Mouse (Mus musculus): ENCODE data around the gene Sipa1l2.
A peak's percentile ranks its signal among the peaks of the same experiment; 100 is the strongest.

Sipa1l2 gene

GRCm38 (mm10) chr8:125391685-125392084 lies 177.9 kb downstream of the Sipa1l2 start:
- no peak for DNase-seq

DNA sequence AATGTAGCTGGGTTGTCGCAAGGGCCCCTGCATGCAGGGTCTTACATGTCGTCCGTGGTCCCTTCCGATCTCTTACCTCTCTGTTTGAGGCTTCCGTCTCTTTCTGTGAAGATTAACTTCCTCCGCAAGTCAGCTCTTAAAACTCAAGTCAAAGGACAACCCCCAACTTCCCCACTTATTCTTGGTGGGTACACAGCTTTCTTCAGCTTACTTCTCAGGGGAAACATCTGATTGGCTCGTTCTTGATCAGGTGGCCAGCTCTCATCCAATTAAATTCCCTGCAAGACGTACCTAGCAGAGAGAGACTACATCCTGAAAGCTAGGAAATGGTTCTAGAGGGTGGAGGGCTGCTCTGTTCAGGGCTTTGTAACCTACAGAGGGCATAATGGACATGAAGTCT lies 178.3 kb downstream of the Sipa1l2 start:
- DNase-seq = no peak

- no peak for DNase-seq
These were observed 179.1 kb downstream of the Sipa1l2 start for GRCm38 (mm10) chr8:125390506-125390895.

DNA sequence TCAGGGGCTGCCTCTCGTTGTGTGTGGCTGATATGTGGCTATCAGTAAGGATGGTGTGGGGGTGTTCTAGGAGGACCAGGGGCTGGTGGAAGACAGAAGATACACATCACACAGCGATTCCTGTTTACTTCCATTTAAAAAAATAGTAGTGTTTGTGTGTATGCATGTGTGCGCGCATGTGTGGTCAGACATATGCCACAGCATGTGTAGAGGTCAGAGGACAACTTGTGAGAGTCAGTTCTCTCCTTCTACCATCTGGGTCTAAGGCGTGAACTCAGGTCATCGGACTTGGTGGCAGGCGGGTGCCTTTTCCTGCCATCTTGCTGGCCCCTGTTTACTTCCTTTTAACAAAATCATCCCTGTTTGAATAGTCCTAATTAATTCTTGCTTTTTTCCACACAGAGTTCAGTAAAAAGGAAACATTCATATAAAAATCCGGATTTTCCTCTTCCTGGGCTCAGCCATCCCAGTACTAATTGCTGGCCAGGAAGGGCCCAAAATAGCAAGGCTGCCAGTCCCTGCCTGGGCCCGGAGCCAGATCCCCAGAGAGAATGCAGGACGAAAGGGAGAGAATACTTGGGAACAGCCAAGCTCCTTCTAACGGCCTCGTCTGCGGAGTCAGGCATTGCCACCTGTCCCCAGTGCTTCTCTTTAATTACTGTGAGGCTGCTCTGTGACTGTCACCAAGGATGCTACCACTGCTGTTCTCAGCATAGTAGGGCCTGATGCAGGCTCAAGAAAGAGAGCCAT lies 179.7 kb downstream of the Sipa1l2 start:
- peak; percentile 91 for DNase-seq

GRCm38 (mm10) chr8:125389280-125389679 lies 180.3 kb downstream of the Sipa1l2 start:
- peak; percentile 39 for DNase-seq

- no peak for DNase-seq
These were observed 181.0 kb downstream of the Sipa1l2 start for GRCm38 (mm10) chr8:125388404-125389180.

DNA sequence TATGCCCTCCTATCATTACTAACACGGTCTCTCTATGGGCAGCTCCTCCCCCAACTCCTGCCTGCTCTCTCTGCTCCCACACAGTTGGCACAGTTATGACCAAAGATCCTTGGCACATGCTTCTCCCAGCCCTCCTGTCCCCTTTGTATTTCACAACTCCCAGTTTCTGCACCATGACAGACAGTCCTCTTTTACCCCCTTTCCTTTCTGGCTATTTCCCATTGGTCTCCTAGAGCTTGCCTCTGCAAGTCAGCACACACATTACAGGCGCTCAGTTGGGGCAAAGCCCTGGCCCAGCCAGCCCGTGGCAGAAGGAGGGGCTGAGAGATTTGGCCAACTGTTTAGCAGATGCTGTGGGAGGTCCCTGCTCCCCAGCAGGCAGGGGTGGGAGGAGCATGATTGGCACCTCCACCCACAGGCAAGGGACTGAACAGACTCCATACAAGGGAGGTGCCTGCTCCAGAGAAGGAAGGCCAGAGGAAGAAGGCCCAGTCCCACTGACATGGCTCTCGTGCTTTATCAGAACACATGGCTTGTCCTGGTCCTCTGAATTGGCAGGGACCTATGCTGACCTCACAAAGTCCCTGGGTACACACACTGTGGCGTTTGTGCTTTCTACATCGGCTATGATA lies 184.0 kb downstream of the Sipa1l2 start:
- DNase-seq = peak; percentile 84

DNA sequence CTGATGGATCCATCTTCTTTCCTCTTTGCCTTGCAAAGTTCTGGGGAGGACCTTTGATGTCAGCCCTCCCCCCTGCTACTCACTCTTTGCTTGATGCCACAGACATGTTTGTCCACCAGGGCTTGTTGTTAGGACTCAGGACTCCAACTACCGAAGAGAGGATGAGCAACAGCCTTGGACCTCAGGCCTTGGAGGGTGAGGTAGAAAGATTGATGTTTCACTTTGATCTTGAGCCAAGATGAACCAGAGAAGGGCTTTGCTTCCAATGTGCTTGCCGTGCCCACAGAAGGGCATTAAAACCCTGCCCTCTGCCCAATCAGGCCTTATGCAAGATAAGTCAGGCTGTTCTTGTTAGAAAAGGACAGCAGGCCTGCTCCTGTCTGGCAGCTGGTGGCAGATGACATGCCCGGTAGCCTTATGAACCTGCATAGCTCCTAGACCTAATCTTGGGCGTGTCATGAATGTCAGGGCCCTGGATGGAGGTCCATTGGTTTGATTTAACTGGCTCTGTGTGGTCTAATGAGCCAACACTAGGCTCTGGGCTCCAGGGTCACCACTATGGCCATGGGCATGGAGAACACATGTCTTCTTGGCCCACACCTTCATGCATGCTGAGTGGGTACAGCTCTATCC lies 184.9 kb downstream of the Sipa1l2 start:
- no peak for DNase-seq

DNA sequence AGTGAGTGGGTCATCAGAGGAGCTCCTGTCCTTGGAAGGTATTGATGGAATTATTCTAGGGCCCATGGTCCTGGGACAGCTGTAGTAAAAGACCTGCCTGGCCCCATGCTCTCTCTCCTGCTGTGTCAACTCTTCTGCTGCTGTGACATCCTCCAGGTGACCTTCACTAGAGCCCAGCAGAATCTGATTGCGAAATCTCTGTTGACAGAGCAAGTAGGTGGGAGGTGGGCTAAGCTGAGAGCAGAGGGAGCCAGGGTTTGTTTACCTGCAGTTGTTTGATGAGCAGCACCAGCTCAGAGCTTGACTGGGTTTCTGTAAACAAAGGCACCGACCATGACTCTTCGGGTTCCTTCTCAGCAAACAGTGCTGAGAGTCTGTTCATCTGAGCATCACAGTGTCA lies 187.9 kb downstream of the Sipa1l2 start:
- no peak for DNase-seq

DNA sequence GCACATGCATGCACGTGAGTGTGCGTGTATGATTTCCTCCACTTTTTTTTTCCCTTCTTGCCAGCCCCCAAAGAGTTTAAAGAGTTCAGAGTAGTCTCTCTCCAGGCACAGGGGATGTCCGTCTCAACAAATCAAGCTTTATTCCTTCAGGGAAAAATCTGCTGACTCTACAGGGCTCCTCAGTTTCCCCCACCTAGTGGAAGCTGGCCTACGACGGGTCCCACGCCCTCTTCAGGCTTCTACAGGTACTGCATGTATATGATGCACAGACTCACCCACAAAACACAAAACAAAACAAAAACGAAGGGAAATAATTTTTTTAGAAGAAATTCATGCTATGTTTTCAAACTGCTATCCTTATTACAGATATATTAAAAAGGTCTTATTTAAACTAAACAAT lies 189.7 kb downstream of the Sipa1l2 start:
- no peak for DNase-seq

DNA sequence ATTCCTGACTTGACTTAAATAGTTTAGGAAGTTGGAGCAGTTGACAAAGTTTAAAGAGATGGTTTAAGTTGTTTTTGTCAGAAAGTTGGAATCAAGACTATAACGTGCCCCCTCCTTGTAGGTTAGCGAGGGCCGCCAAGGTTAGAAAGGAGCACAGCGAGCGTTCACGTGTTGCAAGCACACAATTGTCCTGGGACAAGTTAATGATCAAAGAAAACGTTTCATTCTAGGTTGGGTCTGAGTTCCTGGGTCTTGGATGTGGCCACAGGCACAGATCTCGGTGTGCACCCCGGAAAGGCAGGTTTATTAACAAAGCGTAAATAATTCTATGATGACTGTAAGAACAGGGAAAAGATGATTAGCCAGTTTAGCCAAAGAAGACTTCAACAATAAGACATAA lies 190.5 kb downstream of the Sipa1l2 start:
- DNase-seq = no peak

DNA sequence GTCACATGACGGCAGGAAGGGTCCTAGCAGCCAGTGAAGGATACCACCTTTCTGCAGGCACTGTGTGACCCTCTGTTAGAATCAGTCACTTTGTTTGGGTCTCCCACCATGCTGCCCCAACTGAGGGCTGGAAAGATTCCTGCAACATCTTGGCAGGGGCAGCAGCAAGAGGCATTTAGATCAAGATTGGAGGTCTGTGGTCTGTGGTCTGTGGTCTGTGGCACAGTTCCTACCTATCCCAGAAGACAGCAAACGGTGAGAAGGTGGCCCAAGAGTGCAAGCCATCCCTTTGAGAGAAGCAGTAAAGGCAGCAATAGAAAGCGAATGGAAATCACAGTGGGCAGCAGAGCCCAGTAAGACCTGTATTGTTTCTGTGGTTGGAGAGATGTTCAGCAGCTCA lies 191.9 kb downstream of the Sipa1l2 start:
- no peak for DNase-seq

DNA sequence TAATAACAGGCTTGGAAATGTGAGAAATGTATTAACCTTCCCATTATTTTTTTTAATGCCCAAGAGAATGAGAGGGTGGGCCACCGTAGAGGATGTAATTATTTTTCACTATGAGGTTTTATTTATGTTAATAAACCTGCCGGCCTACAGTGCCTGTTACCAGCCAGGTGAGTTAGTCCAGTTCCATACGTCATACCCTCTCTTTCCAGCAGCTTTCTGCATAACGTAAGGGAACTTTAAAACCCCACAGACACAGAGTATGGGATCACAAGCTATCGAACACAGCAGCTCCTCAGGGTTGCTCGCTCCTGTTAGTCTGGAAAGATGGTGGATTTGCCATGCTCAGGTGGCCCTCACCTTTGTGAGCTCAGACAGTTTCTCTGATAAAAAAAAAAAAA lies 193.2 kb downstream of the Sipa1l2 start:
- no peak for DNase-seq

DNA sequence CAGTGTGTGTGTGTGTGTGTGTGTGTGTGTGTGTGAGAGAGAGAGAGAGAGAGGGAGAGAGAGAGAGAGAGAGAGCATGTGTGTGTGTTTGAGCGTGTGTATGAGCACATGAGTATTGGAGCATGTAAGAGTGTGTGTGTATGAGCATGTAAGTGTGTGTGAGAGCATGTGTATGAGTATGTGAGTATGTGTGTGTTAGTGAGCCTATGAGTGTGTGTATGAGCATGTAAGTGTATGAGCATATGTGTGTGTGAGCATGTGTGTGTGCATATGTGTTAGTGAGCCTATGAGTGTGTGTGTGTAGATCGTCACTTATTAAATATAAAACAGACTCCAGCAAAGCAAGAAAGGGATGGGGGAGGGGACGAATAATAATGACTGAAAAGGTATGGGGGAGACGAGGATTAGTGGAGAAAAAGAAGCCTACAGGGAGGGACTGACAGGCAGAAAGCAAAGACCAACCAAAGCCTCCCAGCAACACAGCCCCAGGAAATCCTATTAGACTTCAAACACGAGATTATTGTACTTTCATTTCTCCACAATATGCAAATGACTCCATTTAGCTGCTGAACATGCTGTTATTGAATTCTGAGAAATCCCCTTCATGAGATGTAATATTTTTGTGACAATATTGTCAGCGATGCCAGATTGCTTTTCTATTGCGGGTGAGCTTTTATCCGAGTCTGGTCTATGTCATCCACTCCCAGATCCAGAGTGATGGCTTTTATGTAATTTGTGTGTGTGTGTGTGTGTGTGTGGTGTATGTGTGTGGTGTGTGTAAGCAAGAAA lies 193.8 kb downstream of the Sipa1l2 start:
- no peak for DNase-seq

DNA sequence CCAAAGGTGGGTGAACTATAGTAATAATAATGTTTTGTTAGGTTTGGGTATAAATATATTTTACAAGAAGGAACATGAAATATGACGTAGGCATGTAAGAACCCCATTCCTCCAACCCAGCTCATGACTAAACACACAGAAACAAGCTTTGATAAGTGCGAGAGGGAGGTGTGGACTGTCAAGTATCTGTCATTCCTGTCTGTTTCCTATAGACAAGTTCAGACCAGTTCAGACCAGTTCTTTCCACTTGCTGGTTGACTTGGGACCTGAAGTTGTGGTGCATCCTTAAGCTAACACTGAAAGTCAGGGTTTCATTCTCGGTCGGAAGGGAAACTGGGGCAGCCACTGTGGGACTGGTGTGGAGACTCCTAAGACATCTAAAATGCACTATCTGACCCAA lies 197.0 kb downstream of the Sipa1l2 start:
- DNase-seq = no peak

GRCm38 (mm10) chr8:125369491-125370236 lies 199.9 kb downstream of the Sipa1l2 start:
- DNase-seq = no peak

- DNase-seq = no peak
These were observed 201.1 kb downstream of the Sipa1l2 start for GRCm38 (mm10) chr8:125368341-125369035.

Measured in right cerebral cortex, adult 18-20 months (tissue).